Mouse (Mus musculus) liver, postnatal 0 days (tissue): ENCODE measurements around the gene Ghrhr. TPM values are rescaled to one million over a fixed set of nuclear protein-coding genes. Genes with fewer than 3 reads are reported as not detected.
A peak's percentile ranks its signal among the peaks of the same experiment; 100 is the strongest.

Source experiments
- ATAC-seq: fragments of 200-750 bp; cut with Nextera tagmentation; 2 replicates; pipeline ENCODE4 v1.8.0; 2017; ENCODE audit warnings: mild to moderate bottlenecking, moderate library complexity
- DNase-seq: peaks from one replicate; pipeline ENCODE4 v3.0.0-alpha.2; 2016
- H3K27ac ChIP-seq: fragments of 300-500 bp; sonication (generic); 2 replicates; pipeline ENCODE4 v1.5.1; 2014; ENCODE audit warnings: antibody characterized with exemption, moderate library complexity, mild to moderate bottlenecking, low read depth
- H3K27me3 ChIP-seq: fragments of 300-500 bp; sonication (generic); 2 replicates; pipeline ENCODE4 v1.6.1; 2014; ENCODE audit warnings: low read length, control low read depth, mixed read lengths; ENCODE audit not compliant: insufficient read depth
- H3K36me3 ChIP-seq: fragments of 300-500 bp; sonication (generic); replicated peaks from 2 replicates; pipeline ENCODE4 v1.6.1; 2014; ENCODE audit warnings: mild to moderate bottlenecking, control low read depth, low read length, moderate library complexity, mixed read lengths; ENCODE audit not compliant: insufficient read depth
- H3K4me1 ChIP-seq: fragments of 300-500 bp; sonication (generic); 2 replicates; pipeline ENCODE4 v1.6.1; 2014; ENCODE audit warnings: antibody characterized with exemption, mild to moderate bottlenecking, control low read depth; ENCODE audit not compliant: insufficient read depth
- H3K4me2 ChIP-seq: fragments of 300-500 bp; sonication (generic); 2 replicates; pipeline ENCODE4 v1.6.1; 2014; ENCODE audit warnings: low read depth, mild to moderate bottlenecking, low read length, moderate library complexity, mixed read lengths
- H3K4me3 ChIP-seq: fragments of 300-500 bp; sonication (generic); 2 replicates; pipeline ENCODE4 v1.5.1; 2014; ENCODE audit warnings: low read depth, low read length
- H3K9ac ChIP-seq: fragments of 300-500 bp; sonication (generic); replicated peaks from 2 replicates; pipeline ENCODE4 v1.6.1; 2014; ENCODE audit warnings: mild to moderate bottlenecking, moderate library complexity
- H3K9me3 ChIP-seq: fragments of 300-500 bp; sonication (generic); 2 replicates; pipeline ENCODE4 v1.6.1; 2016; ENCODE audit warnings: mild to moderate bottlenecking, control low read depth, low read length, mixed read lengths
- CTCF ChIP-seq: sonication (generic); IDR thresholded peaks from 2 replicates; pipeline ENCODE4 v1.5.1; 2016; ENCODE audit warnings: antibody characterized with exemption, low read depth
- EP300 ChIP-seq: IDR thresholded peaks from 2 replicates; pipeline ENCODE4 v1.6.1; 2016; ENCODE audit warnings: antibody characterized with exemption, low read depth, mild to moderate bottlenecking
- WGBS: fragments of 180-500 bp; shearing (Covaris S2); extraction: QIAGEN DNeasy Blood & Tissue Kit; methylation state at CpG from one replicate; pipeline ENCODE4 v1.1.7; 2014; ENCODE audit not compliant: insufficient replicate concordance; 5-methylcytosine and 5-hydroxymethylcytosine counted together
- polyA plus RNA-seq: library from polyadenylated mRNA; unstranded; fragments of >200 nt; fragmentation: Nextera tagmentation; extraction: Ambion mirVana; gene quantifications from 2 replicates; pipeline ENCODE4 v1.2.1, GENCODE M21; 2015

Gene Ghrhr
- polyA plus RNA-seq, 1 experiment from 2014 or later = 0.09 TPM

GRCm38 (mm10) chr6:55350383-55350952 is 25.6 kb upstream of the Ghrhr start:
- no peak overlapping the region for H3K27ac ChIP-seq
- no peak overlapping the region for H3K4me2 ChIP-seq
- ATAC-seq (peak; percentile 38; the same call in 1 of the 2 replicates), DNase-seq (peak; percentile 24)
- peaks cover 6% of the 10 kb centered on the region; the same call in 1 of the 2 replicates for H3K4me1 ChIP-seq
- no peak for TF ChIP-seq EP300
- TF ChIP-seq CTCF = no peak
- no peak overlapping the region for H3K9ac ChIP-seq
- no peaks in the 10 kb centered on the region for H3K9me3 ChIP-seq
- H3K27me3 ChIP-seq = no peaks in the 10 kb centered on the region
- WGBS = 81% methylated on average over 6 of the region's 6 CpGs
- H3K36me3 ChIP-seq = peaks cover 21% of the 10 kb centered on the region; the same call in 1 of the 2 replicates
- H3K4me3 ChIP-seq = no peak overlapping the region

DNA sequence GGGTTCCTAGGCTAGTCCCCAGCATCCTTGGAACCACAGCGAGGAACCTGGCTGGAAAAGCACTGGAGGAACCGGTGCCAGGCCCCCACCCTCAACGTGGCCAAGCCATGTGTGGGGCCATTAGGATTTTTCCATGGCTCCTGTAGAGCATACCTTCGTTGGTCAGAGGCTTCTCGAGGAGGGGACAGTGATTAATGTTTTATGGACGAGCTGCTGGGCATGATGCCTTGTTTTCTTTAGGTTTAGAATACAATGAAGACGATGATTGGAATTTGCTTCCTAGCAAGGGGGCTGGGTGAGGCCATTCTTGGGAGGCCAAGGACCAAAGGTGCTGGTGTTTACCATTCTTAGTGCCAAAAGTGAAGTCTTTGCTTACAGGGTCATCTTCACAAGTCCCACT is 24.4 kb upstream of the Ghrhr start:
- 74% methylated on average over 7 of the region's 7 CpGs for WGBS
- Histone ChIP-seq H3K4me3 (no peak overlapping the region), H3K9ac (no peak overlapping the region), H3K27me3 (no peaks in the 10 kb centered on the region), H3K27ac (no peak overlapping the region), H3K36me3 (peaks cover 12% of the 10 kb centered on the region; the same call in 1 of the 2 replicates), H3K9me3 (no peaks in the 10 kb centered on the region), H3K4me1 (peaks cover 10% of the 10 kb centered on the region), H3K4me2 (no peak overlapping the region)
- TF ChIP-seq CTCF = no peak
- no peak for TF ChIP-seq EP300
- DNase-seq (peak; percentile 8), ATAC-seq (no peak)

GRCm38 (mm10) chr6:55353711-55354445 is 22.2 kb upstream of the Ghrhr start:
- Histone ChIP-seq H3K4me3 (no peak overlapping the region), H3K27ac (no peak overlapping the region), H3K4me2 (no peak overlapping the region), H3K9me3 (no peaks in the 10 kb centered on the region), H3K9ac (no peak overlapping the region), H3K4me1 (peaks cover 26% of the 10 kb centered on the region), H3K27me3 (no peaks in the 10 kb centered on the region), H3K36me3 (no peaks in the 10 kb centered on the region)
- TF ChIP-seq CTCF (no peak), EP300 (no peak)
- ATAC-seq = no peak
- peak; percentile 8 for DNase-seq
- 83% methylated on average over 12 of the region's 12 CpGs for WGBS

GRCm38 (mm10) chr6:55354456-55355117 is 21.5 kb upstream of the Ghrhr start:
- TF ChIP-seq CTCF (no peak), EP300 (no peak)
- no peak overlapping the region for H3K4me3 ChIP-seq
- H3K9ac ChIP-seq = no peak overlapping the region
- no peak overlapping the region for H3K4me2 ChIP-seq
- WGBS = 73% methylated on average over 4 of the region's 4 CpGs
- no peaks in the 10 kb centered on the region for H3K9me3 ChIP-seq
- peaks cover 30% of the 10 kb centered on the region for H3K4me1 ChIP-seq
- no peak overlapping the region for H3K27ac ChIP-seq
- H3K27me3 ChIP-seq = no peaks in the 10 kb centered on the region
- H3K36me3 ChIP-seq = no peaks in the 10 kb centered on the region
- peak; percentile 15 for DNase-seq
- no peak for ATAC-seq

DNA sequence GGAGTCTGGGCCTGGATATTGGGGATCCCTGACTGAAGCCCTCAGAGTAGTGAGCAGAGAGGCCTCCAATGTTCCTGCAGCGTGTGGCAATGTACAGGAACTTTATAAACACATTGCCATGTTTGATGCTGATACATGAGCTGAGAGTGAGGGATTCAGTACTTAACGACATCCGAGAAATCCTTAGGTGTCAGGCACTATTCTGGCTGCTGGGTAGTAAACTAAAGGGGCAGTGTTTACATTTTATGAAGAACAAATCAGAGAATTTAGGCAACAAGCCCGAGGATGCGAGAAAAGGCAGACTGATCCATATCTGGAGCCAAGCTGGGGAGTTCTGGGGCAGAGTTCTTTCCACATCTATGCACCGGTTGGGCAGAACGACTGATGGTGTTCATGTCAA is 20.5 kb upstream of the Ghrhr start:
- H3K4me1 ChIP-seq = peaks cover 37% of the 10 kb centered on the region
- no peaks in the 10 kb centered on the region for H3K36me3 ChIP-seq
- DNase-seq (no peak), ATAC-seq (no peak)
- peak overlapping the region; percentile 78; the same call in 1 of the 2 replicates for H3K27ac ChIP-seq
- H3K4me2 ChIP-seq = no peak overlapping the region
- no peak overlapping the region for H3K9ac ChIP-seq
- WGBS = 66% methylated on average over 7 of the region's 7 CpGs
- H3K4me3 ChIP-seq = no peak overlapping the region
- H3K9me3 ChIP-seq = no peaks in the 10 kb centered on the region
- no peaks in the 10 kb centered on the region for H3K27me3 ChIP-seq
- no peak for TF ChIP-seq EP300
- no peak for TF ChIP-seq CTCF

- Histone ChIP-seq H3K36me3 (no peaks in the 10 kb centered on the region), H3K4me1 (peaks cover 39% of the 10 kb centered on the region), H3K27me3 (no peaks in the 10 kb centered on the region), H3K9ac (0 out of 2 replicates have a peak overlapping the region, but pooled peaks have one; percentile 17), H3K9me3 (no peaks in the 10 kb centered on the region), H3K4me3 (no peak overlapping the region), H3K4me2 (no peak overlapping the region), H3K27ac (peak overlapping the region; percentile 78)
- 24% methylated on average over 5 of the region's 5 CpGs for WGBS
- DNase-seq = peak; percentile 60
- peak; percentile 58 for ATAC-seq
- TF ChIP-seq CTCF = peak; percentile 22; the same call in 1 of the 2 replicates
- peak; percentile 94 for TF ChIP-seq EP300
Measured at GRCm38 (mm10) chr6:55356017-55356703, 19.9 kb upstream of the Ghrhr start.
